Mouse (Mus musculus): ENCODE measurements around the gene Aox2.

DNA sequence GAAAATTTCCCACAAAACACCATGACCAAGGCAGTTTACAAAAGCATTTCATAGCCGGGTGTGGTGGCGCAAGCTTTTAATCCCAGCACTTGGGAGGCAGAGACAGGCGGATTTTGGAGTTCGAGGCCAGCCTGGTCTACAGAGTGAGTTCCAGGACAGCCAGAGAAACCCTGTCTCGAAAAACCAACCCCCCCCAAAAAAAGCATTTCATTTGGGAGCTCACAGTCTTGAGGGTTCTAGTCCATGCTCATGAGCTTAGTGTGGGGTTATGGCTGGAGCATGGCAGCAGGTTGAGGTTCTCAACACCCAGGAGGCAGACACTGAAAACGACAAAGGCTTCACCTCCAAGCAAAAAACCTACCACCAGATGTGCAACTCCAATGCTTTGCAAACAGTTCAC, 130.0 kb downstream of the Aox2 start:
- TF ChIP-seq EP300 (IDR thresholded peaks at IDR 0.05) (no peak), CTCF (IDR thresholded peaks at IDR 0.05) (no peak)

Measured in lung, postnatal 0 days (tissue).